Mouse (Mus musculus): ENCODE measurements around the gene Sh3gl2.

GRCm38 (mm10) chr4:85629381-85629780, 424.5 kb downstream of the Sh3gl2 start:
- TF ChIP-seq CTCF (IDR thresholded peaks at IDR 0.05; ENCODE audit: low read depth) (no peak), EP300 (optimal IDR thresholded peaks at IDR 0.05) (no peak)
